Mouse (Mus musculus) urinary bladder, adult 2 months (tissue): ENCODE measurements around the gene Tspan9. TPM values are rescaled to one million over a fixed set of nuclear protein-coding genes. Genes with fewer than 3 reads are reported as not detected.

Experiments used
- DNase-seq: peaks from one replicate; pipeline ENCODE4 v3.0.0; 2022; ENCODE audit warnings: low spot score
- polyA plus RNA-seq: library from polyadenylated mRNA; depleted of rRNA; stranded (reverse); fragments of >200 nt; gene quantifications from 2 replicates; pipeline ENCODE4 v1.2.3, GENCODE M21; 2012

The Tspan9 gene
- polyA plus RNA-seq, 1 experiment = 112 TPM

DNA sequence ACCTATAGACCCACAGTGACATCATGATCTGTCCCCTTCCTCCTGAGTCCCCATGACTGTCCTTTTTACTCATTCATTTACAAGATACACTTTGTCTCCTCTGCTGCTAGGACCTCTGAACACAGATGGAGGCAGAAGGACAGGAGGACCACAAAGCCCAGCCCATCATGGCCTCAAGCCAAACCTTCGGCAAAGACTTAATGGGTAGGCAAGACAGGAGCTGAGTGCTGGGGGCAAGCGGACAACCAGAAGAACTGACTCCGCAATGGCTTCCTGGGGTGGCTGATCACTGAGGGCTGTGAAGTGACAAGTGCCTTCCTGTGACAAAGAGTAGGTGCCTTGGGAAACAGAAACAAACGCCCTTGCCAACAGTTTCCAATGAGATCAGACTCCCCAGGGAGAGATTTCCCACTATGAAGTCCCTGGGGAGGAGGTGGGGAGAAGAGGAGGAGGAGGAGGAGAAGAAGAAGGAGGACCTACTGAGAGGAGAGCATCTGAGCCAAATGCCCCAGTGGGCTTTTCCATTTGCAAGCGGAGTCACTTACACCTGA, 67.9 kb downstream of the Tspan9 start:
- no peak for DNase-seq

DNA sequence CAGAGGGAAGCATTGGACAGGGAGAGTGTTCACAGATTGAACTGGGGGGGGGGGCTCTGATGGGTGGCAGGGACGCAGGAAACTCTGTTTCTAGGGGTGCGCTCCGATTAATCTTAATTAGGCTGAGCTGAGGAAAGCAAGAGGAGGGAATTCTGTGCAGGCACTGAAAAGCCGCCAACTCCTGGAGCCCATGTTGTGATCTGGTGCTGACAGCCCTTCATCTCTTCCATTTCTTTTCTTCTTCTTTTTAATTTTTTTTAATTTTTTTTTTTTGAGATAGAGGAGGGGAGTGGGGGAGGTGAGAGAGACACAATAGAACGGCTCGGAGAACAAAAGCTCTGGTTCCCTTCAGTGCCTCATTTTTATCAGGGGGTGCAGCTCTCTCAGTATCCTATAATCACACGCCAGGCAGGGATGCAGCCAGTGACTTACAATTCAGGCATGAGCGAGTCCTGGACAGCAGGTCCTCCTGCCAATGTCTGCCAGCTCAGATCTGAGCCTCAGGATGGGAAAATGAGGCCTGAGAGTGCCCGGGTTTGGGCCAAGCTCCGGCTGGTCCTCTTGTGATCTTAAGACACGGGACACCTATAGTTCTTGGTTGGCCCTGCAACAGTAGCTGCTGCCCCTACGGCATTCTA, 72.4 kb downstream of the Tspan9 start:
- no peak for DNase-seq

DNA sequence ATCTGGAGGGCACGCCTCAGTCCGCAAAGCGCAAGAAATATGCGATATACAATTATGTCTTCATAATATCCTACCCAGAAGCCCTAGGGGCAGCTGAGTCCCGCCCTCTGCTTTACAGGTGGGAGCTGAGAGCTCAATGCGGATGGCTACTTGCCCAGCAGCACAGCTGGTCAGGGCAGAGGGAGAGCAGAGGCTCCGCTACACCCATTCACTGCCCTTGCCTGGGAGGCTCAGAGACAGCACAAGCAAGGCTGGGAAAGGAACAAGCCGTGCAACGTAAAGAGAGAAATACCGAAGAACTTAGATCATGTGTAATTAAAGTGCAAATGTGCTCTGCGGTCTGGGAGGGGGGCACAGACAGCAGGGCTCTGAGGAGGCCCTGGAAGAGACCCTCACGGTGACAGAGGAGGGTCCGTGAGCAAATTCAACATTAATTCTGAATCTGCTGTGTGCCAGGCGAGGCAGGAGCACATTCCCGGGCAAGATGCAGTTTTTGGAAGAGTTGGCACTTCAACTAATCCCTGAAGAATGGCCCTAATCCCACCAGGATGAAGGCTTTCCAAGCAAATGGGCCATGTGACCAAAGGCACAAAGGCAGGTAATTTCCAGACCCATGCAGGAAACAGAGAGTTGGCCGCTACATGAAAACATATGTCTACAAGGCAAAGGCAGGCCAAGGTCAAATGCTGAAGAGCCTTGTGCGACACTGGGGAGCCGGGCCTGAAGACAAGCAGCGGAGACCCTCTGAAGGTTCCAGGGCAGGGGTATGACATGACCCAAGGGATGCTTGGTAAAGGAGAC, 73.1 kb downstream of the Tspan9 start:
- DNase-seq = no peak

DNA sequence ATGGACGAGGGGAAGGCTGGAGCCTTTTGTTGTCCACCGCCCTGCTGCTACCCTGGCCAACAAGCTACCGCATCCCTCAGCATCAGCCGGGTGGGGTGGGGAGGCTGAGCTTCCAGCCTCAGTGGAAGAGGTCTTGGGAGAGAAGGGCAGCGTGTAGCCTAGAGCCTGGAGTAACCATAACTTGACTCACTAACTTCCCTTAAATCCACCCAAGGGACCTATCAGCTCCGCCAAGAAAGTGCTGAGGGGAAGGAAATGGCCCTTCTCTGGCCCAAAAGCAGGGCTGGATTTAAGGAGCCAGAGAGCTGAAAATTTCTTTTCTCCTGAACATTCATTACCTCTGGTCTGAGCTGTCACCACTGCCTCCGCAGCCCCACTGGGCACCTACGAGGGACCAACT, 75.2 kb downstream of the Tspan9 start:
- DNase-seq = no peak

DNA sequence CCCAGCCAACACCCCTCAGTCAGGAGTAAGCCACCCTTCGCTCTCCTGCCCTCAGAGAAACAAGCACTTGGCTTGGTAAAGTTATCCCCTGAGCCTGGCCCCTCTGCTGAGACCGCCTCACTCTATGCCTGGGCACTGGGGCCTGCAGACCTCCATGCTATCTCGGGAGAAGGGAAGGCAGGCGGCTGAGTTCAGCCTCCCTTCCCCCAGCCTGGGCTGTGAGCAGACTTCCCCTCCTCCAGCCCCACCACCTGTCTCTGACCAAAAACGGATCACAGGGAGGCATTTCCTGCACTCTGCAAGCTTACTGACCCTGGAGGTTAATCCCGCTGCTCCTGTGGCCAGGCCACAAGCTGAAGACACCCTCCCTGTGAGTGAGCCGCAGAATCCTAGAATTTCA, 77.4 kb downstream of the Tspan9 start:
- no peak for DNase-seq

DNA sequence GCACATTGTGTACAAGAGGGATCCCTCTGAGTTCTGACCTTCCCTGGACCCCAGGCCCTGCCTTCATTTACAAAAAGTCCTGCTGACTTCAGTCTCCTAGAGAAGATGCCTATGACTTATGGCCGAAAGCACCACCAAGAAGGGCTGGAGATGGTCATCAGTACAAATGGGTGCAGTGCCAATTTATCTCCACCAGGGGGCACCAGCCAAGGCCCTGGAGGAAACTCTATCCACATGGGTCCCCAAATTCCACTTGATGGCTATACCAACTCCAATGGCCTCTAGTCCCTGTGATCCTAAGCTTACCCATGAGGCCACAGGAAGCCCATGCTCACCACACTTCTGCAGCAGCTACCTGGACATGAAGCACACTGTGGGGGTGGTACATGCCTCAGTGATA, 79.9 kb downstream of the Tspan9 start:
- DNase-seq = peak; percentile 42

DNA sequence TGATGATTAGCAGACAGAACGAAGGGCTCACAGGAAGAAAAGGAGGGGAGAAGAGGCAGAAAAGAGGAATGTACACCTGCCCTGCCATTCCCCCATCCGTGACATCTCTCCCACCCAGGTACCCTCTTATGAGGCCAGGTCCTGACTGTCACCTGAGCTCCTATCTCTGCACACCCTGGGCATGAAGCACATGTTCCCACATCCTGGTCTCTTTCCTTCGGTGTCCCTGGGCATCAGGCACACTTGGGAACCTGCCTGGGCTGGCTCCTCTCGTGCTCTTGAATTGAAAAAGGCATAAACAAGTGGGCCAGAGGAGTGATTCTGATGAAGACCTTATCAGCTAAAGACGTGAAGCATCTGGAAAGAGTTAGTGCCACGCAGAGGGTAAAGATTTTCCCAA, 80.6 kb downstream of the Tspan9 start:
- DNase-seq = no peak

DNA sequence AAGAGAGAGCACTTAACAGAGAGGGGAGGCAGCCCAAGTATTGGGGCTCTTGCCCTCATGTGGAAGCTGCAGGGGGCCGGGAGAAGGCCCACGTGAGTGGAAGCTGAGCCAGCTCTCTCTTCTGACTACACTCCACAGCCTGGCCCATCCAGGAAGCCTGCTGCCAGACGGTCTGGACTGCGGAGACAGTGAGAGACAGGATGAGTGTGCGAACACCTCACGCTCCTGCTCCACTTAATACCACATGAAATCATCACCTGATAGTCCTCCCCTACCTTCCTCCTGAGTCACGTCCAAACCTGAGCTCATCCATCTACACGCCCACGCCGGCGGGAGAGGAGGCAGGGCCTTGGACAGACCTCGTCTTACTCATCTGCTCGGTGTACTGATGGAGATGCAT, 81.2 kb downstream of the Tspan9 start:
- no peak for DNase-seq

DNA sequence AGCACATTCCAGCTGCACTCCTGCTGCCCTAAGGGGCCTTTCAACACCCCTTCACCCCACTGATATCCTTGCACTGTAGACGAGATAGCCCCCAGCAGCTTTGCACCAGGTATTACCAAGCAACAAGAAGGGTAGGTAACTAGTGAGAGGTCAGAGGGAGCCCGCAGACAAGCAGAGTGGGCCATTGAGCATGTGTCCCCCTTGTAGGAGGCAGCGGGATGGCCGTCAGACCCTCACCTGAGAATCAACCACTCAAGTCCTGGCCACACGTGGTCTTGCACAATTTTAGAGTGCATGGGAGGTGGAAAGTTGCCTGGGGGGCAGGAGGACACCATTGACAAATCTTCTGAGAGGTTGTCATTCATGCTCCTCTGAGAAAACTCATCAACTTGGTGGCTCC, 82.1 kb downstream of the Tspan9 start:
- DNase-seq = no peak

DNA sequence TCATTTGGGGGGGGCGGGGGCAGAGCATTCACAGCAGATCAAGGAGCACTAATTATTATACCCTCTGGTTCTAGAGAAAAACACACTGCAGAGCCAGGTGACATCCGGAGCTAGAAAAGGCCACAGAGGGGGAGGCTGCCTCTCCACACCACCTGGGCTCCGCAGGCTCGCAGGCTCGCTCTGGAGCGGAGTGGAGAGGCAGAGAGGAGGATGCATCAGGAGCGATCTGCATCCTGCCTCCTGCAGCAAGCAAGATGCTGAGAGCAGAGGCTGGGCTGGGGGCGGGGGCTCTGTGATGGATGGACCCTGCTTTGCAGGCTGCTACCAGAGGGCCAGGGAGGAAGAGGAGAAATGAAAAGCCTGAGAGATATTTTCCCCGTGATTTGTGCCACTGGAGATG, 84.8 kb downstream of the Tspan9 start:
- DNase-seq = no peak

DNA sequence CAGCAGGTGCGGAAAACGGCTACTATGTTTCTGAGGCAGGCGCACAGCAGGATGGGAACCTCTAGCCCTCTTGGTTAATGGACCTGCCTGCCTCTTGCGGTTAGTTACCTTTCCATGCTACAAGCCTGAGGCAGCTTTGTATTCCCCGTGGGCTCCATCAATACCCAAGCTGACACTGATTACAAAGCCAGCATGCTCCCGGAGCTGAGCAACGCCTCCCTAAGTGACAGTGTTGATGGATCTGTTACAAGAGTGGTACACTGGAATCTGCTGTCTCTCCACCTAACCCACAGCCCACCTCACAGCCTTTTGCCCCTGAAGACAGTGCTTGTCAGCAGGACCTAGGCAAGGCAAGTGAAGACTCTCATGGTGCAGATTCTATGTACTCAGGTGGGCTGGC, 85.2 kb downstream of the Tspan9 start:
- no peak for DNase-seq

DNA sequence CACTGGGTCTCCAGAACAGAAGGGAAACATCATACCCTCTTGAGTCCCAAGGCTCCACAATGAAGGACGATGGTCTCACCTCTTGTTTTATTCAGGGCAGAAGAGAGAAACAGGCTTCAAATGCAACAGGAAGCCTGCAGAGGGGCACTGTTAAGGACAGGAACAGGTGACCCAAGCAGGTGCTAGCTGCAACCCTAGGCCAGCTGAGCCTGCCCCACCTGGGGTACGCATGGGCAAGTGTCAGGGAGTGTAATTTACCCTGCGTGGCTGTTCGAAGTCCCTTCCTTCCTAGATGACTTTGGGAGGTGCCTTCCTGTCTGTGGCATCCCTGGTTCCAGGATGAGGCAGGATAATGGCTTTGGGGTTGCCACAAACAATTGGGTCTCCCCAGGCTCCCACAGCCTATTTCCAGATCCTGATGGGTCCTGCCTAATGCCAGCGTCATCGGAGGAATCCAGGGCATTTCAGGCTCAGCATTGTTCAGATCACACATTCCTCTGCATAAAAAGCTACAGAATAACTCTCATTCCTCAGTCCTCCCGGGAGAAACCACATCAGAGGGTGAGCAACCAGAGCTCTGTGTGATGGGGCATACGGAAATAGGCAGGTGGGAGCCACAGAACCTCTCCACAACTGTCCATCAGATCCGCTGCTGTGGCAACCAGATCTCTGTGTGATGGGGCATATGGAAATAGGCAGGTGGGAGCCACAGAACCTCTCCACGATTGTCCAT, 90.2 kb downstream of the Tspan9 start:
- no peak for DNase-seq

DNA sequence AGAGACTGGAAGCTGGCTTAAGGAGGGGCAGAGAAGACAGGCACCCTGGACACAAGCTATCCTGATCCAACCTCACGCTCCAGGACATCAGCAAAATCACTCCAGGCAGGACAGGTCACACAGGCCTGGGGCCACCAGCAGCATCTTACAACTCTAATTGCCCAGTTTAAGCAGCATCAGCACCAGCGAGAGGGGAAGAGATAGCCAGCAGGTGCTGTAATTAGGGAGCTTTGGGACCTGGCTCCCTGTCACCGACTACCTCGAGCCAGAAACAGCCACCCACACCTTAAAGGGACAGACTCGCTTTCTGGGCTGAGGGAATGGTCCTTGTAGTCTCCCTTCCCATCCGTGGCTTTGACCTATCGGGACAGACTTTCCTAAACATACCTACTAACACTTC, 95.7 kb downstream of the Tspan9 start:
- DNase-seq = no peak

DNA sequence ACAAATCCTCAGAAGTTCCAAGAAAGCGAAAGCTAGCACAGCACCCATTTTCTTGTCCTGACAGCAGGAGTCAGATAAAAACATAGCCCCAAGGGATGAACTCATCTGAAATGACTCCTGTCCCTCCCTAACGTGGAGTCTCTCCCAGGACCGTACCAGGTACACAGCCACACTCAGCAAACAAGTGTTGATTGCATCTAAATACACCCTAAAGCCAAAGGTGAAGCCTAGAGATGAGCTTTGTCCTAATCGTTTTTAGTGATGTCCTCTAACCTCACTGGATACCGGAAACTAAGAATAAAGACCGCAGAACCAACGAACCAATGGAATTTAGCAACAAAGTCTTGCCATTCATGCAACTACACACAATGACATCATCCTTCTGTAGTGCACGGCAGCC, 96.2 kb downstream of the Tspan9 start:
- no peak for DNase-seq

DNA sequence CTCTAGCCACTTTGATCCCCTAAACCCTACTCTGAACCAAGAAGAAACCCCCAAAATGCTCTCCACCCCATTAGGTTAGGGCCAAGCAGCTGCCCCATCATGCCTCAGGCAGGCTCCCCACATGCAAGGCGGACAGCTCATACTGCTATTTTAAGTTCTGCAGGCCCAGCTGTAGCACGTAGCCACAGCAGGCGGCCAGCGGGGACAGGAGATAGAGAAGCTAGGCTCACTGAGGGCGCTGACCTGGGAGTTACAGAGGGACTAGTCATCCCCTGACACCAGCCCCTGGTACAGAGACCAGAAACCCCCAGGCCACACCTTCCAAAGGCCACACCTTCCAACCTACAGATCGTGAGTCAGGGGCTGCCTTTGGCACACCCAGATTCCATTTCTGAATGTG, 96.6 kb downstream of the Tspan9 start:
- DNase-seq = no peak

DNA sequence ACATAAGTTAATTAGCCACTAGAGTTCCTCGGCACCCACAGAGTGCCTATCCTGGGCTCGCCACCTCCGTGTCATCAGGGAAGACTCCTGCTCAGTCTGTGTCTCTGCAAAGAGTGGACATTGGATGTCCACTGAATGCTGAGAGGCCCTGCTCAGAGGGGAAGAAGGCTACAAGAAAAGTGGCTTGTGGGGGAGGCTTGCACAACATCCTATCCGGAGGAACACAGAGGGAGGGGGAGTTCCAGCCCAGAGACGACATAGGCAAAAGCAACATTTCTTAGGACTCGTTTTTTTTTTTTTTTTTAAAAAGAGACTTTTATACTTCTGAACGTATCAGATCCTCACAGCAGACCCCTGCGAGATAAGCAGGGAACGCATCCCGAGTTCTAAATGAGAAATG, 98.7 kb downstream of the Tspan9 start:
- no peak for DNase-seq

DNA sequence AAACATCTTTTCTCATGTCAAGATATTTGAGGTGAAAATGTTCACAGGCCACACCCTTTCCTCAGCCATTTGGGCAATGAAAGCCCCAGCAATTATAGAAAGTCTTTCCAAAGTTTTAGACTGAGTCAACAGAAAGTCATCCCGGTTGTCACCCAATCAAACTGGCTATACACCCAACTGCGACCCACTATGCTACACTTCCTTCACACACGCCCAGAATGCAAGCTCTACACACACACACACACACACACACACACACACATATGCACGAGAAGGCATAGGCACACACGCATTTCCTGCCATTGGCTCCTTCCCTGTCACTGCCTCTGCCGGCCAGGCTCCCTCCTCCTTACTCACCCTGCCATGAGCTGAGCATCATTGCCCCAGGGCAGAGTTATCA, 99.9 kb downstream of the Tspan9 start:
- DNase-seq = no peak

DNA sequence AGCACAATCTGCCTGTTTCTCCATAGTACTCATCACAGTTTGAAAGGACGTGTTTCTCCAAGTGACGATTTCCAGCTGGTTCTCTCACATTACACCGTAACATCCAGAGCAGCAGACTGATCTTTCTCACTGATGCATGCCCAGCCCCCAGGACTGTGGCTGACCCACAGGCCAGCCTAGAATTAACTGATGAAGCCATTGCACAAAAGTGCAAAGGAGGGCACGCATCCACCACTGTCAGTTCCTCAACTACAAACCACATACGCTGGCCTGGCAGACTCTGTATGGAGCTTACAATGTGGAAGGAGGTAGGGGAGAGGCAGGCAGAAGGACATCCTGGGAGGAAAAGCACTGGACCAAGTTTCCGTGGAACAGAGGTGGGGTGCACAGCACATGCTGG, 101.6 kb downstream of the Tspan9 start:
- DNase-seq = no peak

DNA sequence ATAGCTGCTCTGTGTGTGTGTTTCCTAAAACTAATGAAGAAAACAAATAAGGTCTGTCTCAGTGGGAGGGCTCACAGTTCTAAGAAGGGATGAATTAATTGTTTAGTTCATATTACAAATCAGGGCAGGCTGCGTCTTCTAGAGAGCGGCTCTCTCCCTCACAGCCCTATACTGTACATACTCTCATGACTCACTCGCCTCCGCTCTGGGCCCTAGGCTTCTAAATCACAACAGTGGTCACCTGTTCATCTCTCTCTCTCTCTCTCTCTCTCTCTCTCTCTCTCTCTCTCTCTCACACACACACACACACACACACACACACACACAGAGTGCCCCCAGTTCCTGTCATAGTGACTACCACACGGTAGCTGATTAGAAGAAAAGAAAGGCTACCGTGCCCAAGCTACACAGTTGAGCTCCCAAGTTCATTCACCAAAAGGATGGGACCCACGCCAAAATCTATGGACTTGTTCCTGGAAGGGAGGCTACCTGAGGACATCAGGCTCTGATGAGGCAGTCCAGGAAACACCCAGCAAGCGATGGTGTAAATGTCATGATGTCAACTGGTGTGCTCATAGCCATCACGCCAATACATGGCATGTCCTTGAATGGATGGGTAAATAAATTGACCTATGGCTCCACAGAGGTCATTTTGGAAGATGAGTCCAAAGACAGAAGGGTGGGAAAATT, 104.2 kb downstream of the Tspan9 start:
- no peak for DNase-seq

DNA sequence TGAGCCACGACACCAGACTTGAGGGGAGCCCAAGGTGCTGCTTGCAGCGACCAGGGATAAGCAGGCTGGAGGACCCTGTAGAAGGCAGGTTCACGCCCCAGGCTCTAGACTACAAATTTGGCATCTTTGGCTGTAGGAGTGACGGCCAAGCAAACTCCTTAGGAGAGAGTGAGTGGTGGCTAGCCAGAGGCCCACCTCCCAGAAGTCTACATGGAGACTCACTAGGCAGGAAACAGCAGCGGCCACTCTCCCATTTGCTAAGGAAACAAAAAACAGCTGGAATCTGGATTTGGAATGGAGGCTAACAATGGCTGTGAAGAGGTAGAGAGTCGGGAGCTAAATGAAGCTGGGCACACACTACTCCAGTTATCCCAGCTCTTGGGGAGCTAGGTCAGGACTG, 104.8 kb downstream of the Tspan9 start:
- DNase-seq = no peak

DNA sequence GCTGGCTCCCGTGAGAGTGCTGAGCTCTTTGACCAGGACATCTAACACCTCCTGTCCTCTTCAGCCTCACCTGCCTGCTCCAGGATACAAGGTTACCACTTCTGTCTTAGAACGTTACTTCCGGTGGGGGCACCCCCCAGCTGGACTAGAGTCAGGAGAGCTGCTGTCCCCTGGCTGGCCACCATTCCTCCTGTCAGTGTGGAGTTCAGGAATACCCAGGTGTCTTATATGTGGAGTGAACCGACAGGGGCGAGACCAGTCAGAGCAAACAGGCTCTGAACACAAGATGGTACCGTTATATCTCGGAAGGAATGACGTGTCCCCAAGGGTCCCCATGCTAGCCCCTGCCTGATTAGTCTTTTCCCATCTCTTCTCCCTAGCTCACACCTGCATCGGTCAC, 106.8 kb downstream of the Tspan9 start:
- DNase-seq = no peak

DNA sequence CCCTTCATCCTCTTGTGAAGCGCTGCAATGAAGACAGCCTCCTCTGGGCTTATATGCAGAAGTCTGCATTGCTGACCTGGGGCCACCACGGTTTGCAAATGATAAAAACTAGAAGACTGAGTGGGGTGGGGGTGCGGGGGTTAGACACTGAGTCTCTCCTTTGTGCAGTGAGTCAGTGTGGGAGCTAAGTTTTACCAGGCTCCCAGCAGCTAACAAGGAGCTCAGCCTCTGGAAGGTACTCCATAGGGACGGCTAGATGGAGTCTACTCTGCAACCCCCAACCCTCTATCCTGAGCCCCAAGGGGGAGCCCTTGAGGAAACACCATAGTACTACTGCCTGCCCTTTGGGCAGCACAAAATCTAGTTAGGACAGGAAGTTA, 107.5 kb downstream of the Tspan9 start:
- DNase-seq = no peak
